In the genomic region with DNA sequence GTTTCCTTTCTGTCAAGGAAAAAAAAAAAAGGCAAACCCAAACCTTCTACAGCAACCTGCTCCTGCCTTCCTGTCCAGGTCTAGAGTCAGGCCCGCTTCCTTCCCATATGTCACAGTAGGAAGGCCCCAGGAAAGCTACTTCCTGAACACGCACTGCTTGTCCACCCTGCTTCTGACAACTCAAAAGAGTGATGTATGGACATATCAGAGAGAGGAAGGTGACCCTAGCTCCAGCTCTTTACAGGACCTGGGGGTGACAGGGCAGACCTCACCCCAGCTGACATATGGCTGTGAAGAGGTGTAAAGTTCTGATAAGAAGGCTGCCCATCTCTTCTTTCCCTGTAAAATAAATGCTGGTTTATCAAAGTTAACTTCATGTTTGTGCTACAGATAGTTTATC, we compare ENCODE assay signal across 13 mouse cellular contexts.
A peak's percentile ranks its signal among the peaks of the same experiment; 100 is the strongest.
DNase-seq lines count a peak whose midpoint lies in the region; ATAC-seq lines count a peak whose summit lies in the region.
"Had no signal": no experiment of that assay in that cellular context is flagged by ENCODE, and none has a peak within 500 bp of the region (broad histone marks: within the 10 kb centered on the region; RNA-seq: fewer than 3 reads in every experiment).

No protein-coding gene starts in this region.

- no peak for DNase-seq in liver
- DNase-seq in kidney, adult 8-10 months = peak; percentile 13 to 40
- no peak for DNase-seq in liver, embryonic 13.5 days
- DNase-seq in layer of hippocampus, adult 8-10 months (ENCODE audit: low spot score in 2 of 2) = no peak
- no peak for DNase-seq in MN1 (ENCODE audit: low spot score)
- DNase-seq: cerebellum, postnatal 25 days; right cerebral cortex, adult 18-20 months; spleen, adult 18-20 months; thymus, postnatal 25 days had no signal

- no peak overlapping the region for H3K4me3 ChIP-seq in liver, embryonic 12.5 days
- H3K4me3 ChIP-seq in brown adipose tissue, adult 24 weeks (ENCODE audit: insufficient read depth, low read depth, low read length) = no peak overlapping the region
- H3K4me3 ChIP-seq in liver, embryonic 13.5 days (replicated peaks) = no peak overlapping the region
- H3K4me3 ChIP-seq: neural tube, embryonic 15.5 days had no signal

- peaks cover 59% of the 10 kb centered on the region for H3K4me1 ChIP-seq in liver, embryonic 12.5 days
- H3K4me1 ChIP-seq in brown adipose tissue, adult 24 weeks (ENCODE audit: control insufficient read depth, insufficient read depth, insufficient read length, low read length) = peaks cover 30% of the 10 kb centered on the region
- peaks cover 52% of the 10 kb centered on the region for H3K4me1 ChIP-seq in liver, embryonic 13.5 days (replicated peaks)

- no peak overlapping the region for H3K9ac ChIP-seq in liver, embryonic 12.5 days
- no peak overlapping the region for H3K9ac ChIP-seq in liver, embryonic 13.5 days
- H3K9ac ChIP-seq: neural tube, embryonic 15.5 days had no signal

- peak; percentile 55 for ATAC-seq in liver, embryonic 12.5 days
- peak; percentile 62 for ATAC-seq in liver, embryonic 13.5 days (ENCODE audit: low read depth)

- no peak overlapping the region for H3K4me2 ChIP-seq in liver, embryonic 12.5 days
- H3K4me2 ChIP-seq in liver, embryonic 13.5 days = no peak overlapping the region
- H3K4me2 ChIP-seq: neural tube, embryonic 15.5 days had no signal

- H3K27me3 ChIP-seq in liver, embryonic 12.5 days (replicated peaks) = no peaks in the 10 kb centered on the region
- no peaks in the 10 kb centered on the region for H3K27me3 ChIP-seq in liver, embryonic 13.5 days
- H3K27me3 ChIP-seq: CH12.LX; neural tube, embryonic 15.5 days had no signal

- 46% methylated on average over 2 of the region's 2 CpGs for WGBS in liver, embryonic 12.5 days (ENCODE audit: insufficient replicate concordance)
- WGBS in liver, embryonic 13.5 days (ENCODE audit: insufficient replicate concordance) = 39% methylated on average over 2 of the region's 2 CpGs

- H3K27ac ChIP-seq in liver, embryonic 12.5 days = no peak overlapping the region
- peak overlapping the region; percentile 55 for H3K27ac ChIP-seq in brown adipose tissue, adult 24 weeks (replicated peaks; ENCODE audit: low read depth, low read length)
- H3K27ac ChIP-seq in liver, embryonic 13.5 days = no peak overlapping the region
- H3K27ac ChIP-seq: neural tube, embryonic 15.5 days had no signal

- H3K9me3 ChIP-seq in liver, embryonic 12.5 days (replicated peaks) = no peaks in the 10 kb centered on the region
- no peaks in the 10 kb centered on the region for H3K9me3 ChIP-seq in liver, embryonic 13.5 days (replicated peaks)
- H3K9me3 ChIP-seq: neural tube, embryonic 15.5 days had no signal

- H3K36me3 ChIP-seq in liver, embryonic 12.5 days = no peaks in the 10 kb centered on the region
- no peaks in the 10 kb centered on the region for H3K36me3 ChIP-seq in liver, embryonic 13.5 days
- H3K36me3 ChIP-seq: neural tube, embryonic 15.5 days had no signal

Comparison
In these comparisons a context has a peak if more than half of its experiments do, and no peak if none do; other contexts are left out.
1. DNase-seq: peak in kidney, adult 8-10 months (2 of 2); none in liver (single experiment), liver, embryonic 13.5 days (single experiment), layer of hippocampus, adult 8-10 months (0 of 2) and MN1 (single experiment).